Mouse (Mus musculus) megakaryocyte, adult 5-6 weeks (primary cell): ENCODE measurements around the gene Ikzf1. TPM values are rescaled to one million over a fixed set of nuclear protein-coding genes. Genes with fewer than 3 reads are reported as not detected.

Experiments
- ATAC-seq: 2 replicates; pipeline ENCODE4 v1.8.0; 2016; ENCODE audit warnings: mild to moderate bottlenecking, inconsistent platforms; ENCODE audit not compliant: poor library complexity, severe bottlenecking
- total RNA-seq, 2 experiments: library from RNA; stranded (forward) in 1 of 2; stranded (reverse) in 1 of 2; fragments of 153-499, 151-499 nt in 1 of 2; fragments of 221-1000, 200-1000 nt in 1 of 2; gene quantifications; 2 replicates each; pipeline versions ENCODE4 v1.2.3 to v1.2.4; 2015 to 2017

The Ikzf1 gene
- total RNA-seq (2015) (217 and 226 TPM in 2 replicates), total RNA-seq (2017) (80.8 and 104 TPM in 2 replicates)

DNA sequence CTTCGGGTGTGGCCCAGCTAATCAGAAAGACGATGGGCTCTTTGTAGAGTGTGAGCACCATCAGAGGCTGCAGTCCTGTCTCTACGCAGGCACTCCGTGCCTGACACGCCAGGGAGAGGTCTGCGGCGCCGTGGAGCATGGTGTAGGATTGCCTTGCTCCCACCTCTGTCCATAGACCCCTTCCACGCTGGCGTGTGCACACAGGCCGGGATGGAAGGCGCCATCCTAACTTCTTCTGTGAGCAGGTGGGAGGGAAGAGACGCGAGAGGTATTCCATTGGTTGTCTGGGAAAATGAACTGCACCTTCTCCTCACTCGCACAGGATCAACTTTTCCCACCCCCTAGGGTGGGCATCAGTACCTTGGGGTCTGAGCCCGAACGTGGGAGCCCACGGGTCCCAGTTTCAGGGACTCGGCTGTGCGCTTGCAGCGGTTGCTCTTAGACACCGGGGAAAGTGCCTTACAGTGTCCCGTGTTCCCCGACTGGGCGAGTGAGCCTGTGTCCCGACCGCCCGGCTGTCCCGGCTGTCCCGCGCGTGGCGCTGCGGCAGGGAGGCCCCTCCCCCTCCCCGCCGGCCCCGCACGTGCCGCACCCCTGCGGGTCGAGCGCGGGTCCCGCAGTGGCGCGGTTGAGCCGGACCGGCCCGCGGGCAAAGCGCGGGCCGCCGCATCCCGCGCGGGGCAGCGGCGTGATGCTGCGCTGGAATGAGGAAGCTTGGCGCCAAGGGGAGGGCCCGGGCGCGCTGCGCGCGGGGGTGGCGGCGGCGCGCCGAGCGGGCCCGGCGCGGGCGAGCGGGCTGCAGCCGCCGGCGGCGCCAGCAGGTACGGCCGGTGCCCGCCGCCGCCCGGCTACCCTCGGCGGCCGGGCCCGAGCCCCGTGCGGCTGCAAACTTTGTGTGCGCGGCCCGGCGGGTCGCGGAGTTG, at the start of gene Ikzf1:
TSS of gene Ikzf1 (plus strand) at position 74 of the 923 bp plus-strand sequence.
- peak; percentile 45 for ATAC-seq

DNA sequence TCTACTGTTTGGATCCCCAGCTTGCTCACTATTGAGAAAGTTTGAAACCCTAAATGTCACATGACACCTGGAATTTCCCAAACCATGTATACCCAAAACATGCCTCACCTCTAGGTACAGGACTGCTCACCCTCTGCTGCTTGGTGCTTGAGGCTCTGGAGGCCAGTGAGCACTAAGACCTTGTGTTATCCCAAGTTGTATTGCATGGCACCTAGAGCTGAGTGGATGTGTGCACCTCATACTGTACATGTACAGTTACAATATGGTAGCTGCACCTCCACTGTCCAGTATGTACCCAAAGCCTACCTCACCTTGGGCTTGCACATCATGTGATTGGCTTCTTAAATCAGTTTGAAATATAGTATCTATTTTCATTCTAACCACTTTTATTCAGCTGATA, 40.5 kb upstream of the Ikzf1 start:
- no peak for ATAC-seq

- no peak for ATAC-seq
These were observed 28.4 kb upstream of the Ikzf1 start for GRCm38 (mm10) chr11:11656388-11656787.

- peak; percentile 73 for ATAC-seq
These were observed 27.7 kb upstream of the Ikzf1 start for GRCm38 (mm10) chr11:11656995-11657530.

- peak; percentile 7; the same call in 1 of the 2 replicates for ATAC-seq
These were observed 27.2 kb upstream of the Ikzf1 start for GRCm38 (mm10) chr11:11657634-11658033.

GRCm38 (mm10) chr11:11658834-11659233, 26.0 kb upstream of the Ikzf1 start:
- no peak; the same call in 1 of the 2 replicates for ATAC-seq

DNA sequence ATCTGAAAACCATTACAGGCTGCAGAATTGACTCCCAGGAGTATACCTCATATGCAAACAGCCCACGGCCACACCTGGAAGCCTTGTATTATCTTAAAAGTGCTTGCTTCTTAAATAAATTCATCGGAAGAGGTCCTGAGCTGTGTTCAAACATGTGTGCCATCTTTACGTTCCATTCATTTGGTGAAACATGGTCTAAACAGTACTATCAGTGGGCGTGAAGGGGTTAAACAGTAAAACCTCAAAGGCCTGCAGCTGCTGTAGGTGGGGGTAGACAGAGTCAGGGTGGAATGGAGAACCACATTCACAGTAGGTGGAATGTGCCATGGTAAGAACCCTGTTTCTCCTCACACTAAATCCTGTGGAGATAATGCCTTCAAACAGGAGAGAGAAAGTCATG, 24.2 kb upstream of the Ikzf1 start:
- ATAC-seq, result no peak

- peak; percentile 69 for ATAC-seq
These were observed 17.4 kb upstream of the Ikzf1 start for GRCm38 (mm10) chr11:11667254-11667921.

DNA sequence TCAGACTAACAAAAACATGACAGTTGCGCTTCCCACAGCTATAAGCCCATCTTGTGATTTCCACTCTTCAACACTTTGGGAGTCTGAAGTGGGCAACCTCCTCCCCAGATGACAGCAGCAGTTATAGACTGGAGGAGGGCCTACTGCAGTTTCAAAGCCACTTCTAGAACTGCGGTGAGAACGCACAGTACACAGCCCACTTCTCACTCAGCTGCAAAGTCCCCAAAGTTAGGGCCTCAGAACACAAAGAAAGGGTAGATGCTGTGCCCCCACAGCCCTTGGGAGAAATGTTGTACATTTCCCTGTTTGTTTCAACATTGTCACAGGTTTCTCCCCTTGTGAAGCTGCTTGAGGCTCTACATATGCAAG, 16.9 kb upstream of the Ikzf1 start:
- ATAC-seq, result peak; percentile 35

- no peak for ATAC-seq
These were observed 11.8 kb upstream of the Ikzf1 start for GRCm38 (mm10) chr11:11672974-11673373.

- no peak for ATAC-seq
These were observed 9.7 kb upstream of the Ikzf1 start for GRCm38 (mm10) chr11:11675063-11675462.

DNA sequence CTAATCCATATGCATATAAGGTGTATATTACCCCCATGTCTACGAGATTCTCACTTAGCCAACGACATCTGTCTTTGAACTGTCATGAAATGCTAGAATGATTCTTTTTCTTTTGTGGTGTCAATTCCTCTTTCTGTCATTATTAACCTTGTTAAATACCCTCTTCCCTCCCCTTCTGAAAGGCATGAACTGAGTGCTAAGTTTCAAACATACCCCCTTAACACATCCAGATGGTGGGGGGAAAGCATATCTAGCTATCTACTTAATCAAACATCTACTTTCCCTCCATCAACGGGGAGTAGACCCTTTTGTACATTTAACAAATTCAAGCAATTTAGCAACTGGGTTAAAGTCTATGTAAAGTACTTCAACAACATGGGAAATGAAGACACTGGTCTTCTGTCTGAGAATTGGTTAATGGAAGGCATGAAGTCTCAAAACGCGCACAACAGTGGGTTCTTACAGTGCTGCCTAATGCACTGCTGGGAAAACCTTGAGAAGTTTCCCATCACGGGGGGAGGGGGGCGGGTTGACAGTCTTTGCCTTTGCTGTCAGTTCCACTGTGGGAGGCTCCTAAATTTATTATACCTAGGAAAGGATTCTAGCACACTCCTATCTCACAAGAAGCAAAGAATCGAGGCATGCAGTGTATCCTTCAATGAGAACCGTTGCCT, 8.6 kb upstream of the Ikzf1 start:
- no peak for ATAC-seq

- no peak for ATAC-seq
These were observed 7.6 kb upstream of the Ikzf1 start for GRCm38 (mm10) chr11:11677165-11677564.

GRCm38 (mm10) chr11:11678972-11679371, 5.8 kb upstream of the Ikzf1 start:
- peak; percentile 53 for ATAC-seq

DNA sequence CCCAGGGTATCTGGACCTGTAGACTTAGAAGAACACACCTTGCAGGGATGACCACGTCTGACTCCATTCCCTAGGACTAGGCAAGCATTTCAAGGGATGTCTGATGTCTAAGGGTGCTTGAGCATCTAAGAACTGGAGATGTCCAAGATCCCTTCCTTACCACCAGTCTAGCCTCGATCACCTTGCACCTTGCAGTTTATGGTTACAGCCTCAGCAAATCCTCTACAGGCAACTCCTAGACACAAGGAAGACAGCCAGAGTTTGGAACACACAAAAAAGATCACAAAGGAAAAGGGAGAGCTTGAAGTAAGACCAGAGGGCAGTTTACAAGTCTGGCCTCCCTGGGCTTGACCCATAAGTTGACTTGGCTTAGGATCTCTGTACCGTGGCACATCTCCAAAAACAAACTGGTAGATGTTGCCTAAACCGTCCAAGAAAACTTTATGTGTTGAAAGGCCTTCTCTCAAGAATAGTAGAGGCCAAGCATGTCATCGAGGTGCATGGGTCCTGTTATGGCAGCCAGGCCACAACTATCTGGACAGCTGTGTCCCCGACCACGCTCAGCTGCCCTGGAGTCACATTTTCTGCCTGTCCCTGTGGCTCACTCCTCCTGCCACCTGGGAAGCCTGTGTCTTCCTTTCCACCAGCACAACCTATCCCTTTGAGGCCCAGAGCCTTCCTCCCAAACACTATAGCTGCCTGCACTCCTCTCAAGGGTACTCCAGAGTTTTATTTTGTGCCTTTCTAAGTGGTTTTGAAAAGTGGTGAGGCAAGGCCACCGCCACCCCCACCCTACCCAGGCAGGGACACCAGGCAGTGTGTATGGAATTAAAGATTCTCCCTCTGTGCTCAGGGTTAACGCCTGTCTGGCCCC, 510 bp upstream of the Ikzf1 start:
- ATAC-seq, result no peak

- ATAC-seq, result peak; percentile 76
These were observed 1.1 kb downstream of the Ikzf1 start for GRCm38 (mm10) chr11:11685853-11686395.

- no peak for ATAC-seq
These were observed 1.8 kb downstream of the Ikzf1 start for GRCm38 (mm10) chr11:11686569-11687051.

- no peak for ATAC-seq
These were observed 2.9 kb downstream of the Ikzf1 start for GRCm38 (mm10) chr11:11687551-11688185.

DNA sequence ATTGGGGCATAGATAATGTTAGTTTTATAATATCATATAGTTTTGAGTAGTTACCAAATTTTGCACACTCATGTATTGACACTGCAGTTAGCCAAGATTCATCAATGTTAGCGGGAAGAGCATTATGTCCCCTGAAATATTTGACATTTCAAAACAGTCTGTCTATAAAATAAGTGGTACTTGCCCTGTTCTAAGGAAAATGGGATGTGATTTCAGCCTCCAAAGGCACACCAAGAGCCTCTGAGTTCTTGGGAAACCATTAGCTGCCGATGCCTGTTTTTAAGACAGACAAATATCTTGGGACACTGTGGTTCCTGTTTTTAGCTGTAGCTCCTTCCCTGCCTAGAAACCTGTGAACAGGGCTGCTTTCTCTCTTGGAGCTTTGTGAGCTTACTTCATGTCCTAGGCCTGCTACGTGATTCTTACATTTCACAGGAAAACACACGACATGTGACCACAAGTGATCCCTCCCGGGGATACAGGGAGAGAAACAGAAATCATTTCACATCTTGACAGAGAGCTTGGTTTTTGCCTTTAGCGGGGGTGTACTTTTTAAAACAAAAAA, 4.0 kb downstream of the Ikzf1 start:
- no peak for ATAC-seq
